Mouse (Mus musculus): ENCODE data around the gene Arap1.

DNA sequence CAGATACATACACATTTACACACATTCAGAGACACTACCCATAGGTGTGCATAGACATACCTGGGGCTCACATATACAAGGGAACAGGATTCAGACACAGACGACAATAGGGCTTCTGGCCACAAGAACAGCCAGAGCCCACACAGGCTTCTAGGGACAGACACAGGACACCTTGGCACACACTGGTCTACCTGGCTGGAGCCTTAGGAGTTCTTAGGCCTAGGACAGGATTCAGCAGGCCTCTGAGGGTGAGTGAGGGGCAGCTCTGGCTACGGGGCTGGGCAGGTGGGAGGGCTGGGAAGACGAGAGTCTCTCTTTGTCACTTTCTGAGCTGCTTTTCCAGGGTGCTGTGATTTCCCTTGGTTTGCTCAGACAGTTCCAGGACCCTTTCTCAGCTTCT lies 30.4 kb downstream of the Arap1 start:
- TF ChIP-seq TCF12 (IDR thresholded peaks at IDR 0.05; ENCODE audit: insufficient read depth, poor library complexity, severe bottlenecking) (no peak), MYOD1 (IDR thresholded peaks at IDR 0.05; ENCODE audit: control insufficient read depth in 1 of 3, insufficient read length in 2 of 3, low read depth in 2 of 3) (no peak), TCF3 (IDR thresholded peaks at IDR 0.05; ENCODE audit: insufficient read length, low read depth) (no peak), MAX (IDR thresholded peaks at IDR 0.05; ENCODE audit: low read depth) (no peak)
